Mouse (Mus musculus): ENCODE data around the gene Pigq.

DNA sequence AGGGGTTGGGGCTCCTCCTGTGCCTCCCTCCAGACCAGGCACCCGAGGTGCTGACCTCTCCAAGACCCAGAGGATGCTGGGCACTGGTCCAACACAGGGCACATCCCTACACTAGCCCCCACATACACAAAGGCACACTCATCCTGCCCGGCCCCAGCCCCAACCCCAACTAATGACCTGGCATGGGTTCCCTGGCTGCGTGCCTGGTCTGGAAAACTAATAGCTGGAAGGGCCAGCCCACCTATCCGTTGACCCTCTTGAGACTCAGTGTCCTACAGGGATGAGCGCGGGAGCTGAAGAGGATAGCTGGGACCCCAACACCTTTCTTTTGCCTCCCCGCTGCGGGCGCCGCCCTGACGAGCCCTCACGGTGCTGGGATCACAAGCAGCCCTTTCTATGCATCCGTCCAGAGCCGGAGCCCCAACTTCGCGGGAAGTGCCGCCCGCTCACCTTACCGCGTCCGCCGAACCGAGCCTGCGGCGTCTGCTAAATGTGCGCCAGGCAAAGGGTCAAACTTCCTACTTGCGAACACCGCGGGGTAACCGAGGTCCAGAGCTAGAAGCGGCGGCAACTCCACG is 6.6 kb upstream of the Pigq start:
- TF ChIP-seq POLR2A (IDR thresholded peaks at IDR 0.05; ENCODE audit: low read depth, low read length) (no peak), CTCF (IDR thresholded peaks at IDR 0.05; ENCODE audit: extremely low read depth, insufficient read depth, insufficient read length, insufficient replicate concordance) (no peak)

Measured in spleen, adult 2 months (tissue).